Mouse (Mus musculus) forebrain, embryonic 13.5 days (tissue): Measurements from ENCODE around the gene Capzb. TPM values are rescaled to one million over a fixed set of nuclear protein-coding genes. Genes with fewer than 3 reads are reported as not detected.

Experiments used
- ATAC-seq: fragments of 200-750 bp; cut with Nextera tagmentation; 2 replicates; pipeline ENCODE4 v1.8.0; 2017
- H3K27ac ChIP-seq: fragments of 300-500 bp; sonication (generic); 2 replicates; pipeline ENCODE4 v1.5.1; 2015; ENCODE audit warnings: inconsistent platforms, mild to moderate bottlenecking, moderate library complexity
- H3K27me3 ChIP-seq: fragments of 300-500 bp; sonication (generic); 2 replicates; pipeline ENCODE4 v1.6.1; 2015; ENCODE audit warnings: mild to moderate bottlenecking, inconsistent platforms
- H3K36me3 ChIP-seq: fragments of 300-500 bp; sonication (generic); 2 replicates; pipeline ENCODE4 v1.6.1; 2015; ENCODE audit warnings: mild to moderate bottlenecking, inconsistent platforms; ENCODE audit not compliant: poor library complexity, severe bottlenecking
- H3K4me1 ChIP-seq: fragments of 300-500 bp; sonication (generic); 2 replicates; pipeline ENCODE4 v1.6.1; 2015; ENCODE audit warnings: inconsistent platforms
- H3K4me2 ChIP-seq: fragments of 300-500 bp; sonication (generic); 2 replicates; pipeline ENCODE4 v1.6.1; 2015; ENCODE audit warnings: inconsistent platforms, mild to moderate bottlenecking, moderate library complexity
- H3K4me3 ChIP-seq: fragments of 300-500 bp; sonication (generic); 2 replicates; pipeline ENCODE4 v1.5.1; 2015; ENCODE audit warnings: mild to moderate bottlenecking, inconsistent platforms
- H3K9ac ChIP-seq: fragments of 300-500 bp; sonication (generic); 2 replicates; pipeline ENCODE4 v1.6.1; 2015; ENCODE audit warnings: mild to moderate bottlenecking, inconsistent platforms
- H3K9me3 ChIP-seq: fragments of 300-500 bp; sonication (generic); replicated peaks from 2 replicates; pipeline ENCODE4 v1.6.1; 2016; ENCODE audit warnings: inconsistent platforms
- WGBS: fragments of 180-500 bp; shearing (Covaris S2); methylation state at CpG from one replicate; pipeline ENCODE4 v1.1.7; 2015; 5-methylcytosine and 5-hydroxymethylcytosine counted together
- polyA plus RNA-seq: library from polyadenylated mRNA; unstranded; fragments of >200 nt; fragmentation: Nextera tagmentation; extraction: Ambion mirVana; gene quantifications from 2 replicates; pipeline ENCODE4 v1.2.1, GENCODE M21; 2015

The Capzb gene
- polyA plus RNA-seq, 1 experiment from 2014 or later, result 309 TPM

DNA sequence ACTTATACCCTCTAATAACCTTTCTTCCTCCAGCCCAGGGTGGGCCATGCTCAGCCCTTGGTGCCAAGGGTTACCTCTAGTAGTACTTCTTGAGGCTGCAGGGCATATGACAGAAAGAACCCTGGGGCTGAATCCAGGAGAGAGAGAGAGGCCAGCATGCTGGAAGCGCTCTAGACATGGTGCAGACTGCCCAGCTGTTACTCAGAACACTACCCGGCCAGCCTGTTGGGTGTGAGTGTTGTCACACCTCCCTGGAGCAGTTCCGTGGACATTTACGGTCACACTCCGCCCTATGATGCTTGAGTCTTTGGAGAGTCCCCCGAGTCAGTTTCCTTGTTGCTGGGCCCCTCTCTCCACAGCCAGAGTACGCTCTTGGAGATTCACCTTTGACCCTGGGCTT, 55.3 kb downstream of the Capzb start:
- no peak overlapping the region for H3K9ac ChIP-seq
- H3K9me3 ChIP-seq, result no peaks in the 10 kb centered on the region
- ATAC-seq, result no peak
- H3K4me1 ChIP-seq, result peaks cover 73% of the 10 kb centered on the region
- no peak overlapping the region for H3K4me3 ChIP-seq
- WGBS, result 88% methylated on average over 7 of the region's 7 CpGs
- H3K27ac ChIP-seq, result no peak overlapping the region
- no peak overlapping the region for H3K4me2 ChIP-seq
- H3K36me3 ChIP-seq, result no peaks in the 10 kb centered on the region
- no peaks in the 10 kb centered on the region for H3K27me3 ChIP-seq

- no peaks in the 10 kb centered on the region for H3K9me3 ChIP-seq
- H3K27me3 ChIP-seq, result no peaks in the 10 kb centered on the region
- H3K4me1 ChIP-seq, result peaks cover 73% of the 10 kb centered on the region
- H3K27ac ChIP-seq, result no peak overlapping the region
- H3K36me3 ChIP-seq, result no peaks in the 10 kb centered on the region
- no peak overlapping the region for H3K4me3 ChIP-seq
- H3K4me2 ChIP-seq, result no peak overlapping the region
- 69% methylated on average over 5 of the region's 5 CpGs for WGBS
- ATAC-seq, result no peak
- no peak overlapping the region for H3K9ac ChIP-seq
These were observed 56.0 kb downstream of the Capzb start for GRCm38 (mm10) chr4:139248736-139249135.

DNA sequence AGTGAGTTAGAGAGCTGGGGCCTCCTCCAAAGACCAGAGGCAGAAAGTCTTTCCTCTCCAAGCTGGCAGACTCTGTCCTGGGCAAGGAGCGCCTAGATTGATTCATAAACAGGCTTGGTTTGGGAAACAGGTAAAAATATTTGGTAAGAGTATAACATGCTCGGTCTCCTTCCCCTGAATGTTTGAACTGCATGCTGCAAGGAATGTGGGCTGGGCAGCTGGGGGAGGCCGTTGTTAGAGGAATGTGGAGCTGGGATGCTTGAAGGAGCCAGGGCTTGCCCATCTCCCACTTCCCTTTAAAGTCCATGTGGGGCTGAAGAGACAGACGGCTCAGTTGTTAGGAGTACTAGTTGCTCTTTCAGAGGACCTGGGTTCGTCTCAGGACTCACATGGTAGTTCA, 57.3 kb downstream of the Capzb start:
- H3K4me3 ChIP-seq, result no peak overlapping the region
- H3K4me1 ChIP-seq, result peaks cover 65% of the 10 kb centered on the region
- no peaks in the 10 kb centered on the region for H3K9me3 ChIP-seq
- no peaks in the 10 kb centered on the region for H3K36me3 ChIP-seq
- H3K27ac ChIP-seq, result no peak overlapping the region
- ATAC-seq, result no peak
- no peak overlapping the region for H3K9ac ChIP-seq
- WGBS, result 68% methylated on average over 5 of the region's 5 CpGs
- H3K27me3 ChIP-seq, result no peaks in the 10 kb centered on the region
- no peak overlapping the region for H3K4me2 ChIP-seq

DNA sequence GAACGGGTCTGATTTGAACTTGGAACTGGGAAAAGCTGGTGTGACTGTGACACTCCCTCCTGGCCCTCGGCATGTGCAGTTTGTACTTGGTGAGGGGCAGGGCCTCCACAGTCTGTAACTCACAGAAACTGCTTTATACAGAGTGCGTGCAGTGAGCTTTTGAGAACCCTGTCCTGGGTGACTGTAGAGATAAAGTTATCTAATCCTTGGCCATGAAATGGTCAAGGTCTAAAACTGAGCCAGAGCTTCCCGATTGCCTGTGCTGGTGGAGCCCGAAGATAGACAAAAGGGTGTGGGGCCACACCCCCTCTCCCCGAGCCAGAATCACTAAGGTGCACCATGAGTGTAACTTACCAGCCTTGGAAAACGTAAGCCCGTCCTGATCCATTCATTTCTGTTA, 58.2 kb downstream of the Capzb start:
- no peak overlapping the region for H3K27ac ChIP-seq
- no peaks in the 10 kb centered on the region for H3K27me3 ChIP-seq
- no peak overlapping the region for H3K9ac ChIP-seq
- H3K4me2 ChIP-seq, result no peak overlapping the region
- H3K4me1 ChIP-seq, result peaks cover 59% of the 10 kb centered on the region
- no peaks in the 10 kb centered on the region for H3K9me3 ChIP-seq
- no peak overlapping the region for H3K4me3 ChIP-seq
- no peaks in the 10 kb centered on the region for H3K36me3 ChIP-seq
- 77% methylated on average over 8 of the region's 8 CpGs for WGBS
- no peak for ATAC-seq

- no peak overlapping the region for H3K4me3 ChIP-seq
- no peak overlapping the region for H3K27ac ChIP-seq
- H3K9ac ChIP-seq, result 0 out of 2 replicates have a peak overlapping the region, but pooled peaks have one; percentile 6
- no peak overlapping the region for H3K4me2 ChIP-seq
- peaks cover 2% of the 10 kb centered on the region for H3K36me3 ChIP-seq
- H3K27me3 ChIP-seq, result no peaks in the 10 kb centered on the region
- 55% methylated on average over 22 of the region's 22 CpGs for WGBS
- no peaks in the 10 kb centered on the region for H3K9me3 ChIP-seq
- 0 out of 2 replicates have a peak, but pooled peaks have one; percentile 41 for ATAC-seq
- peaks cover 46% of the 10 kb centered on the region for H3K4me1 ChIP-seq
These were observed 59.5 kb downstream of the Capzb start for GRCm38 (mm10) chr4:139252051-139252760.

DNA sequence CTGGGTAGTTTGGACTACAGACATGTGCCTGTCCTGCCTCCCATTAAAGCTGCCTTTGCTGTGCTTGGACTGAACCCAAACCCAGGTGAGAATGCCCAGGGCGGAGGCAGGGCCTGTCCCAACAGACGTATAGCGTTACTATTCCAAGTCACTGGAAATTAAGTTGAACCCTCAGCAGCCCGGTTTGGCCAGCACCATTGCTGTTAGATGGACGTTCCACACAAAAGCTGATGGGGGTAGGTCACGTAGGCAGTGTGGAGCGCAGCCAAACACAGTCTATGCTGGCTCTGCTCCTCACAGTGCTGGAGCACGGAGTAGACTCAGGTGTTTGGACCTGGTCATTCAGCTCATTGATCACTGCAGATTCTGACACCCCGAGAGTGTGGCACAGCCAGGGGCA, 60.5 kb downstream of the Capzb start:
- Histone ChIP-seq H3K4me3 (no peak overlapping the region), H3K9me3 (no peaks in the 10 kb centered on the region), H3K4me2 (no peak overlapping the region), H3K4me1 (peaks cover 36% of the 10 kb centered on the region), H3K9ac (no peak overlapping the region), H3K27ac (no peak overlapping the region), H3K36me3 (peaks cover 12% of the 10 kb centered on the region), H3K27me3 (no peaks in the 10 kb centered on the region)
- no peak for ATAC-seq
- 94% methylated on average over 9 of the region's 9 CpGs for WGBS

- no peak overlapping the region for H3K4me2 ChIP-seq
- WGBS, result 91% methylated on average over 4 of the region's 4 CpGs
- peaks cover 41% of the 10 kb centered on the region for H3K36me3 ChIP-seq
- H3K4me1 ChIP-seq, result peaks cover 9% of the 10 kb centered on the region
- H3K4me3 ChIP-seq, result no peak overlapping the region
- no peak for ATAC-seq
- no peak overlapping the region for H3K27ac ChIP-seq
- H3K27me3 ChIP-seq, result no peaks in the 10 kb centered on the region
- H3K9me3 ChIP-seq, result no peaks in the 10 kb centered on the region
- H3K9ac ChIP-seq, result no peak overlapping the region
These were observed 63.4 kb downstream of the Capzb start for GRCm38 (mm10) chr4:139256146-139256545.

GRCm38 (mm10) chr4:139256708-139257107, 64.0 kb downstream of the Capzb start:
- WGBS, result 90% methylated on average over 8 of the region's 8 CpGs
- Histone ChIP-seq H3K27ac (no peak overlapping the region), H3K4me2 (no peak overlapping the region), H3K4me3 (no peak overlapping the region), H3K27me3 (no peaks in the 10 kb centered on the region), H3K4me1 (peaks cover 3% of the 10 kb centered on the region), H3K9ac (no peak overlapping the region), H3K9me3 (no peaks in the 10 kb centered on the region), H3K36me3 (peaks cover 47% of the 10 kb centered on the region)
- ATAC-seq, result no peak

DNA sequence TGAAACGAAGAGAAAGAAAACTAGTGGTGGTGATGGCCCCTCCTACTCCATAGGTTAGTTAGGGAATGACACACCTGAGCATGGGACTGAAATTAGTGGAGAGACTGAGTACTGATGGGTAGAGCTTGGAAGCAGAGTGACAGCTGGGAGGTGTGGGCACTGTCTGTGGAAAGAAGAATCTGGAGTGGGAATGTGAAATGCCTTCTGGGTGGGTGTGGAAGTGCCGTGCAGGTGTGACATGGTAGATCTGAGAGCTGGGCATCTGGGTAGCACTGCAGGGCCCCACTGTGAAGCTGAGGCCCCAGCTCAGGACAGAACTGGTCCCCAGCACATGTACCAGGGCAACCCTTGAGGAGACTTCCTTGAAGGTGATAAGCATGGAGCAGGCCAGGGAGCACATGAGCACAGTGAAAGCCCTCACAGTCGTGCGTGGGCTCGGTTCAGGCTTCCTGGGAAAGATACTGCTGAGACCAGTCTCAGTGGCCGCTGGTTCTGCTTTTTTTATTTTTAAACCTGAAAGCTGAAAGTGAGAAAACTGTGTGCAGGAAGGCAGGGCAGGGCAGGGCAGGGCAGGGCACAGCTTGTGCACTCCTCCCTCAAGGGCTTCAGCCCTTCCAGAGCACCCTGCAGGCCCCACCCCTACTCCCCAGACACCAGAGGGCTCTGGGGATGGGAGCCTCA, 66.1 kb downstream of the Capzb start:
- H3K9ac ChIP-seq, result no peak overlapping the region
- ATAC-seq, result no peak
- no peaks in the 10 kb centered on the region for H3K9me3 ChIP-seq
- no peak overlapping the region for H3K27ac ChIP-seq
- H3K36me3 ChIP-seq, result peaks cover 68% of the 10 kb centered on the region
- 88% methylated on average over 6 of the region's 6 CpGs for WGBS
- no peak overlapping the region for H3K4me3 ChIP-seq
- no peaks in the 10 kb centered on the region for H3K4me1 ChIP-seq
- no peak overlapping the region for H3K4me2 ChIP-seq
- no peaks in the 10 kb centered on the region for H3K27me3 ChIP-seq

- no peaks in the 10 kb centered on the region for H3K4me1 ChIP-seq
- ATAC-seq, result no peak
- H3K27me3 ChIP-seq, result no peaks in the 10 kb centered on the region
- no peak overlapping the region for H3K27ac ChIP-seq
- H3K9me3 ChIP-seq, result no peaks in the 10 kb centered on the region
- H3K36me3 ChIP-seq, result peaks cover 74% of the 10 kb centered on the region
- H3K9ac ChIP-seq, result no peak overlapping the region
- 90% methylated on average over 11 of the region's 11 CpGs for WGBS
- H3K4me3 ChIP-seq, result no peak overlapping the region
- H3K4me2 ChIP-seq, result no peak overlapping the region
These were observed 66.7 kb downstream of the Capzb start for GRCm38 (mm10) chr4:139259302-139259871.

- 85% methylated on average over 6 of the region's 6 CpGs for WGBS
- no peak for ATAC-seq
- Histone ChIP-seq H3K9ac (no peak overlapping the region), H3K27me3 (no peaks in the 10 kb centered on the region), H3K36me3 (peaks cover 85% of the 10 kb centered on the region), H3K27ac (no peak overlapping the region), H3K4me2 (no peak overlapping the region), H3K4me1 (no peaks in the 10 kb centered on the region), H3K4me3 (no peak overlapping the region), H3K9me3 (no peaks in the 10 kb centered on the region)
These were observed 70.3 kb downstream of the Capzb start for GRCm38 (mm10) chr4:139262981-139263380.

DNA sequence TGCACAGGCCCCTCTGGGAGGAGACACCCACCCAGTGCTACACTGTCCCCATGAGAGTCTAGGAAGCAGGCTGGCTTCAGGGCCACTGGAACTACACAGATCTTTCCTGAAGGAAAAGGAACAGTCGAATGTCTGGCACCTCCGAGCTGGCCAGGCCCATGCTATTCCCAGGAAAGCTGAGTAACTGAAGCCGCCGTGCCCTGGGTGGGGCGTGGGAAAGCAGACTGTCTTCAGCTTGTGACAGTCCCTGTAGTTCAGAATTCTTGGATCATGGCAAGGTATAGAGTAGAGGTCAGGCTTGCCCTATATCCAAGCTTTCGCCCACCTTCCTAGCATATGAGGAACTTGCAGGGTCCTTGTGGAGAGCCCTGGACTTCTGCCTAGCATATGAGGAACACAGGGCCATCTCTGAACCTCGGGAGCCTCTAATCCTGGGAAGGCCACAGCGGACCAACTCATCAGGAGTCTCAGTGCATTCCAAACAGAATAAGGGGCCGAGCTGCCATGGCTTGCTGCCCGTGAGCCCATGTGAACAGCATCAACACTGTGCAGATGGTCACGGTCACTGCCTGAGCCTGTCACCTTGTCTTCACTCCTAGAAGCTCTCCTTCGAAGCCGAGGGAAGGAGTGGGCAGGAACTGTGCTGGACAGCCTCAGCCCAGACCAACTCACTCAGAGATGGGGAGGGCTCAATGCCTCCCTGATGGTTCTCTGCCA, 73.2 kb downstream of the Capzb start:
- H3K9me3 ChIP-seq, result no peaks in the 10 kb centered on the region
- H3K36me3 ChIP-seq, result peaks cover 55% of the 10 kb centered on the region
- 93% methylated on average over 13 of the region's 13 CpGs for WGBS
- H3K9ac ChIP-seq, result no peak overlapping the region
- no peak overlapping the region for H3K4me3 ChIP-seq
- no peaks in the 10 kb centered on the region for H3K4me1 ChIP-seq
- no peak overlapping the region for H3K27ac ChIP-seq
- H3K27me3 ChIP-seq, result no peaks in the 10 kb centered on the region
- ATAC-seq, result no peak
- no peak overlapping the region for H3K4me2 ChIP-seq
